Mouse (Mus musculus): Measurements from ENCODE around the gene Bri3bp.

DNA sequence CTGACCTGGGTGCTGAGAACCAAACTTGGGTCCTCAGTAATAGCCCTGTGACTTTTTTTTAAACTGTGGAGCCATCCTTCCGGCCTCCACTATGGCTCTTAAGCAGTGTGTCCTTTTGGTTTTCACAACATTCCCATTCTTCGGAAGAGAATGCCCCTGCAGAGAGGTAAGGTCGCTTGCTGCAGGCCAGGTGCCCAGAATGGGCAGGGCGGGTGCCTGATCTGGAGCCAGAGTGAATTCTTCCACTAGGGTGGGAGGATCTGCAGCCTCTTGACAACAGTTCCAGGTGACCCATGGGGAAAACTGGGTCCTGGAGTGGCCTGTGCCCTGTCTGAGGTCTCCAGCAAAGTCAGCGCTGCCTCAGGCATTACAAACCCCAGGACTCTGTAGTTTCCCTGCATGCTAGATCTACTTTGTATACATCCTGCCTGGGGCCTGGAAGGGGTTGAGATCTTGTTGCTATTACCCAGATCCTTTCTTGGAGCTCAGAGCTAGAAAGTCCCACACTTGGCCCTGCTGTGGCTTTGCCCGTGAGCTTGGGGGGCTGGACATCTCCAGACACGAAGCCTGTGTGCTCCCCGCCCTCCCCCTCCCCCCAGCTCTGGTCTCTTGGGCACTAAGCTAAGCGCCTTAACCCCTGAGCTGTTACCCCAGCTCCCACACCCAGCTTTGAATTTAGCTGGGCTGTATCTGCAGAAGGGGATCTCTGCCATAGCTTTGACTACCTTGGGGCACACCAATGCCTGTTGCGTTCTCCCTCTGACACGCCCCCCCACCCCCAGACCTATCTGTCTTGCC, 39.3 kb downstream of the Bri3bp start:
- TF ChIP-seq CTCF (conservative IDR thresholded peaks at IDR 0.05; ENCODE audit: low read length) (no peak), POU5F1 (IDR thresholded peaks at IDR 0.05; ENCODE audit: borderline replicate concordance, low read length) (no peak), NANOG (IDR thresholded peaks at IDR 0.05; ENCODE audit: borderline replicate concordance, low read length) (no peak)
